Mouse (Mus musculus): ENCODE measurements at regions not wholly inside any gene's neighbourhood (a gene's known extent, or its start where the extent isn't known, plus 50 kb on each side); places are given as distances from the start of the nearest gene placed in this dataset.

DNA sequence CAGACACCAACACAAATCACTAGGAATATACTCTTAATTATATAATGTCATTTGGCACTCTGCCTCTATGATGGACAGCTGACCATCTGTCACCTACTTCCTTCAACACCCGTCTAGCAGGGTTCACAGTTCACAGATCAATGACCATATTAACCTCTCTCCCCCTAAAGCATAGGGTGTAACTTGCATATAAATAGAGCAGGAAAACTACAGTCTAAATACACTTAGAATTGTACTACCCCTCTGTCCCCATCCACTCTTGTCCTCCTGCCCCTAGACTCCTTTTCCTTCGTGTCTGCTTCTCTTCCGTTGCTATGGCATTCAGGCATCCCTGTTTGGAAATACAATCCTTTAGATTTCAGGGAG, 181.6 kb downstream of the Atp6ap1l start:
- Histone ChIP-seq H3K4me3 (ENCODE audit: insufficient read depth, low read depth, low read length) (no peak overlapping the region), H3K27ac (ENCODE audit: insufficient read depth, low read depth, low read length) (no peak overlapping the region), H3K4me1 (ENCODE audit: control insufficient read depth, insufficient read depth, low read length) (no peaks in the 10 kb centered on the region), H3K27me3 (replicated peaks; ENCODE audit: control insufficient read depth, insufficient read depth, low read length) (no peaks in the 10 kb centered on the region), H3K36me3 (ENCODE audit: control insufficient read depth, insufficient read depth, low read length) (no peaks in the 10 kb centered on the region)
- TF ChIP-seq CTCF (conservative IDR thresholded peaks at IDR 0.05; ENCODE audit: insufficient read depth, insufficient read length, low read depth, low read length): no peak
- no peak for TF ChIP-seq POLR2A (IDR thresholded peaks at IDR 0.05; ENCODE audit: low read depth, low read length)
- no peak for DNase-seq
- 48% methylated on average over 3 of the region's 3 CpGs for WGBS

DNA sequence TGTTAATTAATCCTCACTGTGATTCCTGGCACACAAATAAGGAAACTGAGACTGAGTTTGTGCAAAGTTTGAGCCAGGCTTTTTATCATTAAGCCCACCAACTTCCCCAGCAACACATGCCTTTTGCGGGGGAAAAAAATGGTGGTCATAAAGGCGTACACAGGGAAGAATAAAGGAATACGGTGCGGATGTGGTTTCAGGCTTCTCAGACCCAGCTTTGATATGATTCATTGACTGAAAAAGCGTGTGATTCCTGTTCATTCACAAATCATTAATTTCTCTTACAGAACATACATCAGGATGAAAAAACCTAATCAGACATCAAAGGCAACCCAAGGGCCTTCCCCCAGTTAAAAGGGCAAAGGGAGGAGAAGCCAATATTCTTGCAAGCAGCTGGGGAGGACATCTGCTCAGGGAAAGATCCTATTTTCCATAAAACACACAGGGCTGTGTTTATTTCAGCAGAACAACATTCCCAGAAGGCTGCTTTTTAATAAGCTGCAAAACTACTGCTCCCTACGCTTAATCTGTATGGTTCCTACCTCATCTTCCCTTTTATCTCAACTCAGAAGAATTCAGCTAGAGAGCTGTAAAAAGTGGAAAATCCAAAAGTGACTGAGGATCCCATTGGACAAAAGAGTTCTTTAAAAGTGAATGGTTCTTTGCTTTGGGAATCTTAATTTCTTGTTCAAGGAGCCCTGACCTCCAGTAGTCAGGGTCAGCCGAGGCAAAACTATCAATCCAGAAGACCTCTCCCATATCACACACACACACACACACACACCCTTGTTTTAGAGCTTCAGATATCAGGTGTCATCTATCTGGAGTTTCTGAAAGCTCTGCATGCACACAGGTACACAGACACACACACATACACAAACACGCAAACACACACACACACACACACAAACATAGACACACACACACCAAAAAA, 182.3 kb downstream of the Atp6ap1l start:
- WGBS: 69% methylated on average over 8 of the region's 8 CpGs

DNA sequence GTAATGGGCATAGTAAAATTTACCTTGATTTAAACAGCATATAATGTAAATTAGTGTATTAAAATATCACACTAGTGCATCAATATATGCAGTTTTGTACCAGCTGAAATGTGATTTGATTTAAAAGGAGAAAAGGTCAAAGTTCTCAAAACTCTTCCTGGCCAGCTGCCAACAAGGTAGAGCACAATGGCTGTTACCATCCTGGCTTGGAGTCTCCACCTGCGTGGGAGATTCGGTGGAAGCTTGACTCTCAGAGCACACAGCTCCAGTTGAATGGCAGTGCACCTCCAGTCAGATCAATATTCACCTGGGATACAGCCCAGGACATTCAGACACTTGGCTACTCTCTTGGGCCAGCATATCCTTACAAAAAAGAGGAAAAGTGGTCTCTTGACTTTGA, 220.8 kb downstream of the Atp6ap1l start:
- Histone ChIP-seq H3K4me3 (ENCODE audit: insufficient read depth, low read depth, low read length) (no peak overlapping the region), H3K4me1 (ENCODE audit: control insufficient read depth, insufficient read depth, low read length) (no peaks in the 10 kb centered on the region), H3K27ac (ENCODE audit: insufficient read depth, low read depth, low read length) (no peak overlapping the region), H3K36me3 (ENCODE audit: control insufficient read depth, insufficient read depth, low read length) (no peaks in the 10 kb centered on the region), H3K27me3 (replicated peaks; ENCODE audit: control insufficient read depth, insufficient read depth, low read length) (no peaks in the 10 kb centered on the region)
- no peak for DNase-seq
- TF ChIP-seq CTCF (conservative IDR thresholded peaks at IDR 0.05; ENCODE audit: insufficient read depth, insufficient read length, low read depth, low read length) (no peak), POLR2A (IDR thresholded peaks at IDR 0.05; ENCODE audit: low read depth, low read length) (no peak)
- 78% methylated on average over 2 of the region's 2 CpGs for WGBS

More for the DNA sequence above, 182.3 kb downstream of the Atp6ap1l start:
- H3K4me3 ChIP-seq (ENCODE audit: insufficient read depth, low read depth, low read length): no peak overlapping the region
- no peaks in the 10 kb centered on the region for H3K36me3 ChIP-seq (ENCODE audit: control insufficient read depth, insufficient read depth, low read length)
- no peak for DNase-seq
- H3K27me3 ChIP-seq (replicated peaks; ENCODE audit: control insufficient read depth, insufficient read depth, low read length): no peaks in the 10 kb centered on the region
- H3K27ac ChIP-seq (ENCODE audit: insufficient read depth, low read depth, low read length): no peak overlapping the region
- no peak for TF ChIP-seq CTCF (conservative IDR thresholded peaks at IDR 0.05; ENCODE audit: insufficient read depth, insufficient read length, low read depth, low read length)
- no peak for TF ChIP-seq POLR2A (IDR thresholded peaks at IDR 0.05; ENCODE audit: low read depth, low read length)
- no peaks in the 10 kb centered on the region for H3K4me1 ChIP-seq (ENCODE audit: control insufficient read depth, insufficient read depth, low read length)

DNA sequence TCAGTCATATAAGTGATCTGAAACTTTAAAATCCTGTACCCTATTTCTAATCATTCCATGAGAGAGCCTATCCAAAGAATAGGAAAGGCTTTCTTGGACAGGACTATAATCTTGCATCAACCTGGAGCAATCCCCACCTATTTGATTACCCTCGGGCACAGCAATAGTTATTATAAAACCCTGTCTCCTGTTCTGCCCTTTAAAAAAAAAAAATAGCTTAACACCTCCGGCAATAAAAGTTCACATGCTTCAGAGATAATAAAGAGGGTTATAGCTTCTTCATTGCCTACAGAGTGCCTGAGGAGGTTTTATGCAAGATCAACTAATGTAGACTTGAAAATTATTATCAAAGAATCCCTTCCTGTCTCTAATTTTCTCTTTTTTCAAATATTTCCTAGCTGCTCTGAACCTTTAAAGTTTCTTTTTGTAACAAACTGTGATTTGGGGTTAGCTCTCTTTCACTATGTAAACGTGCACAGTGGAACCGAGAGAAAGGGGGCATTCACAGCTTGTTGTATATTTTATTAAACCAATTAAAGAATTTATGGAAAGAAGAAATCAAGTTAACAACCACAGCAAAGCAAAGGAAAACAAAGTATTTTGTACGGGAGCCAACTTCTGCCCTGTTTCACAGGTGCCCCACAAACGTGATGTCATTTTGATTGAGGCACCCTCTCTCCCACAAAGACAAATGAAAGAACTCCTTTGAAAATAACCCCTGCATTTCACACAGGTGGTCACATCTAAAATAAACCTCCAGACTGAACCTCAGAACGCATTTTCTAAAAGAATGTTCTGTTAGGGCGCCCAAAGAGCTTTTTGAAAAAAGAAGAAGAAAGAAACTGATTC, 225.8 kb downstream of the Atp6ap1l start:
- no peak for TF ChIP-seq CTCF (conservative IDR thresholded peaks at IDR 0.05; ENCODE audit: insufficient read depth, insufficient read length, low read depth, low read length)
- no peak for TF ChIP-seq POLR2A (IDR thresholded peaks at IDR 0.05; ENCODE audit: low read depth, low read length)
- Histone ChIP-seq H3K36me3 (ENCODE audit: control insufficient read depth, insufficient read depth, low read length) (no peaks in the 10 kb centered on the region), H3K4me3 (ENCODE audit: insufficient read depth, low read depth, low read length) (no peak overlapping the region), H3K27ac (ENCODE audit: insufficient read depth, low read depth, low read length) (no peak overlapping the region), H3K27me3 (replicated peaks; ENCODE audit: control insufficient read depth, insufficient read depth, low read length) (no peaks in the 10 kb centered on the region; the same call in 1 of the 2 replicates), H3K4me1 (ENCODE audit: control insufficient read depth, insufficient read depth, low read length) (no peaks in the 10 kb centered on the region)
- DNase-seq: no peak
- 37% methylated on average over 8 of the region's 8 CpGs for WGBS

DNA sequence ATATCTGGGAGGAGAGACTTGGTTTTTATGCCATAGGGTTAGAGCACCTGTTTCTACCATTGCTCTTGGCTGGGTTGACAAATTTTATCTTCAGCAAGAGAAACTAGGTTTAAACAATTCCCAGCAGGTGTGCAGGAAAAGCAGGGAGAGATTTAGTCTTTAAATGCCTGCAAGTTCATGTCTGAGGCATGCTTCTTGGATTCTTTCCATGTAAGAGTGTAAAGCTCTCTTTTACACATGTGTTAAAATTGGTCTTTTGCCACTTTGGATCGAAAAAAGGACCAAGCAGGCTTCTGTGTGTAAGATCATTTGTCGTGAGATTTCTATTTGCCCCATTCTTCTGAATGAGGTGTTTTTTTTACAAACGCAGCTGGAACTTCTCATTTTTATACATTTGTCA, 231.3 kb downstream of the Atp6ap1l start:
- DNase-seq: no peak
- Histone ChIP-seq H3K36me3 (ENCODE audit: control insufficient read depth, insufficient read depth, low read length) (no peaks in the 10 kb centered on the region), H3K27me3 (replicated peaks; ENCODE audit: control insufficient read depth, insufficient read depth, low read length) (no peaks in the 10 kb centered on the region; the same call in 1 of the 2 replicates), H3K27ac (ENCODE audit: insufficient read depth, low read depth, low read length) (no peak overlapping the region), H3K4me3 (ENCODE audit: insufficient read depth, low read depth, low read length) (no peak overlapping the region), H3K4me1 (ENCODE audit: control insufficient read depth, insufficient read depth, low read length) (no peaks in the 10 kb centered on the region)
- TF ChIP-seq POLR2A (IDR thresholded peaks at IDR 0.05; ENCODE audit: low read depth, low read length) (no peak), CTCF (conservative IDR thresholded peaks at IDR 0.05; ENCODE audit: insufficient read depth, insufficient read length, low read depth, low read length) (no peak)
- WGBS: 74% methylated on average over 3 of the region's 3 CpGs

DNA sequence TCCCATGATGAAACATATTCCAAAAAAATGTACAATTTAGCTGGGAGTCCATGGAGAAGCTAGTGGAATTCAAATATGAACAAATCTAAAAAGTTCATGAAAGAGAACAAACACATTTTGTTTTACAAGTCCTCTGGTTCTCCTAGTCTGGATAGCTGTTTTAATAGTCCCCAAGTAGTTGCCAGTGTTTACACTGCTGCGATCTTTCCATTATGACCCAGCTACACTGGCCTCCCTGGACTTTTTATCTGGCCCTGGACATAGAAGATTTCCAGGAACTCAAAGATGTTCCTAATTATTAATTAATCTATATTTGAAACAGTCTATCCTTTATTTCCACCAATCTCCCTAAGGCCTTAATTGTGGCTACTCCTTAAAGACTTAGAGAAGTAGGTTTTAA, 232.1 kb downstream of the Atp6ap1l start:
- H3K27ac ChIP-seq (ENCODE audit: insufficient read depth, low read depth, low read length): no peak overlapping the region
- DNase-seq: no peak
- H3K4me3 ChIP-seq (ENCODE audit: insufficient read depth, low read depth, low read length): no peak overlapping the region
- H3K36me3 ChIP-seq (ENCODE audit: control insufficient read depth, insufficient read depth, low read length): no peaks in the 10 kb centered on the region
- 89% methylated on average over 1 of the region's 1 CpGs for WGBS
- TF ChIP-seq CTCF (conservative IDR thresholded peaks at IDR 0.05; ENCODE audit: insufficient read depth, insufficient read length, low read depth, low read length) (no peak), POLR2A (IDR thresholded peaks at IDR 0.05; ENCODE audit: low read depth, low read length) (no peak)
- H3K4me1 ChIP-seq (ENCODE audit: control insufficient read depth, insufficient read depth, low read length): no peaks in the 10 kb centered on the region
- H3K27me3 ChIP-seq (replicated peaks; ENCODE audit: control insufficient read depth, insufficient read depth, low read length): no peaks in the 10 kb centered on the region; the same call in 1 of the 2 replicates

All from kidney, adult 2 months (tissue).